Mouse (Mus musculus): ENCODE data around the gene Asgr1. TPM values are rescaled to one million over a fixed set of nuclear protein-coding genes. Genes with fewer than 3 reads are reported as not detected.

Asgr1 gene
- total RNA-seq (2014; rRNA removed) = 1.2 and 7.2 TPM in 2 replicates
- 4.1 and 4.5 TPM in 2 replicates for polyA plus RNA-seq (2015; fragmentation: Nextera tagmentation; extraction: Ambion mirVana)

DNA sequence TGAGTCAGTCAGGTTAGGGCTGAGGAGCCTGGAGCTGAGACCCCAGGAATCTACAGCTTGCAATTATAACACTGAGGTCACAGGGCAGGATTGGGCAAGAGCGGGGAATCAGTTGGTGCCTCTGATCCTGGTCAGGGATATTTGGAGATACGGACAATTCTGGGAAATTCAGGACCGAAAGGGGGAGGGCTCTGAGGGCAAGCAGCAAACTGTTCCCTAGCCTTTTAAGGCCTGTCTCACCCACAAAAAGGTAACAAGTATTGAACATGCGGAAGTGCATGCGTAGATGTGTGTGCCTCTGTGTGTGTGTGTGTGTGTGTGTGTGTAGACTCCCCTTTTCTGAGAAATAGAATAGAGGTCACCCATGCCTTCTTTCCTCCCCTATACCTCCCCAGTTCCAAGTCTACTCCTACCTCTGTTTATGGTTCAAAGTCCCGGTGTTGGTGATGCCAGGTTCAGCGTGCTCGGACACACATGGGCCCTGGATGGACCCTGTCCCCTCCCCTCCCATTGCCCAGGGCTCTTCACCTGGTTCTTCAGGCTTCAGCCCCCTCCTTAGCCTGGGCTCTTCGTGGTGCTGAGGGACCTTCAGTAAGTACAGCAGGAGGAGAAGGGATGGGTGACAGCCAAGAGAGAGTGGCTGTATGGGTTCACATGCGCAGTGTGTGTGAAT, at the start of gene Asgr1:
Gene Asgr1, plus strand, starts transcription at position 188 of the 673 bp plus-strand sequence.
- Histone ChIP-seq H3K27me3 (ENCODE audit: insufficient read depth, low read length) (no peaks in the 10 kb centered on the region), H3K4me2 (ENCODE audit: low read depth, low read length, poor library complexity, severe bottlenecking) (no peak within 1 kb of the TSS), H3K9ac (replicated peaks; ENCODE audit: low read length, poor library complexity, severe bottlenecking) (no peak within 1 kb of the TSS), H3K4me3 (ENCODE audit: low read depth, low read length) (no peak within 1 kb of the TSS), H3K36me3 (ENCODE audit: insufficient read depth, low read length) (no peaks in the 10 kb centered on the region), H3K4me1 (ENCODE audit: insufficient read depth, low read length) (no peaks in the 10 kb centered on the region), H3K9me3 (ENCODE audit: low read length) (no peaks in the 10 kb centered on the region), H3K27ac (ENCODE audit: low read depth, low read length) (no peak within 1 kb of the TSS)
- ATAC-seq (ENCODE audit: low FRiP score) (no peak), DNase-seq (ENCODE audit: low spot score) (no peak)
- 88% methylated on average over 10 of the region's 10 CpGs for WGBS
- no peak for TF ChIP-seq CTCF (IDR thresholded peaks at IDR 0.05)

GRCm38 (mm10) chr11:70005521-70005920, 48.4 kb upstream of the Asgr1 start:
- H3K36me3 ChIP-seq (ENCODE audit: insufficient read depth, low read length) = peaks cover 55% of the 10 kb centered on the region
- DNase-seq (ENCODE audit: low spot score) = peak; percentile 27
- H3K27ac ChIP-seq (ENCODE audit: low read depth, low read length) = no peak overlapping the region
- no peaks in the 10 kb centered on the region for H3K9me3 ChIP-seq (ENCODE audit: low read length)
- H3K4me1 ChIP-seq (ENCODE audit: insufficient read depth, low read length) = peaks cover 15% of the 10 kb centered on the region
- no peaks in the 10 kb centered on the region for H3K27me3 ChIP-seq (ENCODE audit: insufficient read depth, low read length)
- ATAC-seq (ENCODE audit: low FRiP score) = no peak
- WGBS = 50% methylated on average over 5 of the region's 5 CpGs
- H3K4me3 ChIP-seq (ENCODE audit: low read depth, low read length) = no peak overlapping the region
- H3K4me2 ChIP-seq (ENCODE audit: low read depth, low read length, poor library complexity, severe bottlenecking) = no peak overlapping the region
- peak; percentile 55 for TF ChIP-seq CTCF (IDR thresholded peaks at IDR 0.05)
- H3K9ac ChIP-seq (replicated peaks; ENCODE audit: low read length, poor library complexity, severe bottlenecking) = no peak overlapping the region

- no peaks in the 10 kb centered on the region for H3K9me3 ChIP-seq (ENCODE audit: low read length)
- no peaks in the 10 kb centered on the region for H3K27me3 ChIP-seq (ENCODE audit: insufficient read depth, low read length)
- H3K4me1 ChIP-seq (ENCODE audit: insufficient read depth, low read length) = peaks cover 5% of the 10 kb centered on the region; the same call in 1 of the 2 replicates
- no peak overlapping the region for H3K4me3 ChIP-seq (ENCODE audit: low read depth, low read length)
- no peak for TF ChIP-seq CTCF (IDR thresholded peaks at IDR 0.05)
- DNase-seq (ENCODE audit: low spot score) (no peak), ATAC-seq (ENCODE audit: low FRiP score) (no peak)
- no peak overlapping the region for H3K9ac ChIP-seq (replicated peaks; ENCODE audit: low read length, poor library complexity, severe bottlenecking)
- peaks cover 82% of the 10 kb centered on the region for H3K36me3 ChIP-seq (ENCODE audit: insufficient read depth, low read length)
- 92% methylated on average over 6 of the region's 6 CpGs for WGBS
- H3K4me2 ChIP-seq (ENCODE audit: low read depth, low read length, poor library complexity, severe bottlenecking) = no peak overlapping the region
- no peak overlapping the region for H3K27ac ChIP-seq (ENCODE audit: low read depth, low read length)
Observed at GRCm38 (mm10) chr11:70010033-70010432, 43.9 kb upstream of the Asgr1 start.

DNA sequence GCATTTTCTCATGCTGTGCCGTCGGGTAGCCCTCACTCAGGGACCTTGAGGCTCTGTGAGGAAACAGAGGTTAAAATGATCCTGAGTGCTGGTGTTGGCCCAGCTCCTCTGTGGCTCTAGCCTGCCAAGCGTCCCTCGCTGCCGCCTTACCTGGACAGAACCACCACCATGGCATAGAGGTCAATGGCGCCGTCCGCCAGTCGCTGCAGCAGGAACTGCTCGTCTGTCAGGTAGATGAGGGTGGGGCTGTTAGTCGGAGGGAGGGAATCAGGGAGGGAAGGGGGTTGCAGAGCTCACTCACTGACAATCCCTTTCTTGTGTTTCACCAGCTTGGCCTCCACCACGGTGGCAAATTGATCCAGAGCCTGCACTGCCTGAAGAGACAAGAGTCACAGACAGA, 43.3 kb upstream of the Asgr1 start:
- Histone ChIP-seq H3K36me3 (ENCODE audit: insufficient read depth, low read length) (peaks cover 77% of the 10 kb centered on the region), H3K4me2 (ENCODE audit: low read depth, low read length, poor library complexity, severe bottlenecking) (no peak overlapping the region), H3K9me3 (ENCODE audit: low read length) (no peaks in the 10 kb centered on the region), H3K9ac (replicated peaks; ENCODE audit: low read length, poor library complexity, severe bottlenecking) (no peak overlapping the region), H3K4me1 (ENCODE audit: insufficient read depth, low read length) (peaks cover 5% of the 10 kb centered on the region; the same call in 1 of the 2 replicates), H3K4me3 (ENCODE audit: low read depth, low read length) (no peak overlapping the region), H3K27ac (ENCODE audit: low read depth, low read length) (no peak overlapping the region), H3K27me3 (ENCODE audit: insufficient read depth, low read length) (no peaks in the 10 kb centered on the region)
- WGBS = 89% methylated on average over 12 of the region's 12 CpGs
- ATAC-seq (ENCODE audit: low FRiP score) = no peak
- TF ChIP-seq CTCF (IDR thresholded peaks at IDR 0.05) = no peak
- DNase-seq (ENCODE audit: low spot score) = no peak

GRCm38 (mm10) chr11:70010961-70011360, 42.9 kb upstream of the Asgr1 start:
- Histone ChIP-seq H3K27ac (ENCODE audit: low read depth, low read length) (no peak overlapping the region), H3K4me2 (ENCODE audit: low read depth, low read length, poor library complexity, severe bottlenecking) (no peak overlapping the region), H3K4me1 (ENCODE audit: insufficient read depth, low read length) (peaks cover 5% of the 10 kb centered on the region; the same call in 1 of the 2 replicates), H3K4me3 (ENCODE audit: low read depth, low read length) (no peak overlapping the region), H3K9me3 (ENCODE audit: low read length) (no peaks in the 10 kb centered on the region), H3K36me3 (ENCODE audit: insufficient read depth, low read length) (peaks cover 74% of the 10 kb centered on the region), H3K27me3 (ENCODE audit: insufficient read depth, low read length) (no peaks in the 10 kb centered on the region), H3K9ac (replicated peaks; ENCODE audit: low read length, poor library complexity, severe bottlenecking) (no peak overlapping the region)
- no peak for DNase-seq (ENCODE audit: low spot score)
- no peak for TF ChIP-seq CTCF (IDR thresholded peaks at IDR 0.05)
- no peak for ATAC-seq (ENCODE audit: low FRiP score)
- WGBS = 76% methylated on average over 10 of the region's 10 CpGs

- H3K27me3 ChIP-seq (ENCODE audit: insufficient read depth, low read length) = no peaks in the 10 kb centered on the region
- H3K27ac ChIP-seq (ENCODE audit: low read depth, low read length) = no peak overlapping the region
- no peak for ATAC-seq (ENCODE audit: low FRiP score)
- H3K4me3 ChIP-seq (ENCODE audit: low read depth, low read length) = no peak overlapping the region
- no peak overlapping the region for H3K4me2 ChIP-seq (ENCODE audit: low read depth, low read length, poor library complexity, severe bottlenecking)
- peaks cover 56% of the 10 kb centered on the region for H3K36me3 ChIP-seq (ENCODE audit: insufficient read depth, low read length)
- 82% methylated on average over 9 of the region's 9 CpGs for WGBS
- no peak for TF ChIP-seq CTCF (IDR thresholded peaks at IDR 0.05)
- no peak for DNase-seq (ENCODE audit: low spot score)
- no peaks in the 10 kb centered on the region for H3K9me3 ChIP-seq (ENCODE audit: low read length)
- H3K9ac ChIP-seq (replicated peaks; ENCODE audit: low read length, poor library complexity, severe bottlenecking) = no peak overlapping the region
- peaks cover 16% of the 10 kb centered on the region; the same call in 1 of the 2 replicates for H3K4me1 ChIP-seq (ENCODE audit: insufficient read depth, low read length)
Observed at GRCm38 (mm10) chr11:70012931-70013330, 41.0 kb upstream of the Asgr1 start.

Data from midbrain, postnatal 0 days (tissue).